Mouse (Mus musculus): ENCODE measurements around the gene Gpr18.

GRCm38 (mm10) chr14:121919752-121920151 is 4.2 kb upstream of the Gpr18 start:
- TF ChIP-seq CTCF (conservative IDR thresholded peaks at IDR 0.05; ENCODE audit: low read length), result peak; percentile 61
- no peak for TF ChIP-seq NANOG (IDR thresholded peaks at IDR 0.05; ENCODE audit: borderline replicate concordance, low read length)
